Mouse (Mus musculus) midbrain, embryonic 16.5 days (tissue): ENCODE results near the gene Lrrc27. TPM values are rescaled to one million over a fixed set of nuclear protein-coding genes. Genes with fewer than 3 reads are reported as not detected.

ENCODE experiments used
- ATAC-seq: fragments of 200-750 bp; cut with Nextera tagmentation; 2 replicates; pipeline ENCODE4 v1.8.0; 2017; ENCODE audit warnings: moderate TSS enrichment
- H3K27ac ChIP-seq: fragments of 300-500 bp; sonication (generic); 2 replicates; pipeline ENCODE4 v1.5.1; 2014; ENCODE audit warnings: mild to moderate bottlenecking, low read length, mixed read lengths
- H3K27me3 ChIP-seq: fragments of 300-500 bp; sonication (generic); 2 replicates; pipeline ENCODE4 v1.6.1; 2014; ENCODE audit warnings: low read depth, low read length, mixed read lengths; ENCODE audit not compliant: control insufficient read depth, insufficient read depth
- H3K36me3 ChIP-seq: fragments of 300-500 bp; sonication (generic); 2 replicates; pipeline ENCODE4 v1.6.1; 2014; ENCODE audit warnings: mild to moderate bottlenecking, low read length, moderate library complexity, mixed read lengths; ENCODE audit not compliant: control insufficient read depth, insufficient read depth
- H3K4me1 ChIP-seq: fragments of 300-500 bp; sonication (generic); 2 replicates; pipeline ENCODE4 v1.6.1; 2014; ENCODE audit warnings: mild to moderate bottlenecking, low read length, mixed read lengths; ENCODE audit not compliant: control insufficient read depth, insufficient read depth
- H3K4me2 ChIP-seq: fragments of 300-500 bp; sonication (generic); 2 replicates; pipeline ENCODE4 v1.6.1; 2014; ENCODE audit warnings: mild to moderate bottlenecking, low read length, mixed read lengths
- H3K4me3 ChIP-seq: fragments of 300-500 bp; sonication (generic); 2 replicates; pipeline ENCODE4 v1.5.1; 2014; ENCODE audit warnings: low read depth, mild to moderate bottlenecking, low read length, moderate library complexity, mixed read lengths
- H3K9ac ChIP-seq: fragments of 300-500 bp; sonication (generic); 2 replicates; pipeline ENCODE4 v1.6.1; 2014; ENCODE audit warnings: low read depth, low read length, mixed read lengths
- H3K9me3 ChIP-seq: fragments of 300-500 bp; sonication (generic); replicated peaks from 2 replicates; pipeline ENCODE4 v1.6.1; 2014; ENCODE audit warnings: mild to moderate bottlenecking, low read length, mixed read lengths; ENCODE audit not compliant: control insufficient read depth, poor library complexity, severe bottlenecking
- WGBS: fragments of 180-500 bp; shearing (Covaris S2); extraction: QIAGEN DNeasy Blood & Tissue Kit; methylation state at CpG from one replicate; pipeline ENCODE4 v1.1.7; 2014; 5-methylcytosine and 5-hydroxymethylcytosine counted together
- polyA plus RNA-seq: library from polyadenylated mRNA; unstranded; fragments of >200 nt; fragmentation: Nextera tagmentation; extraction: Ambion mirVana; gene quantifications from 2 replicates; pipeline ENCODE4 v1.2.1, GENCODE M21; 2015

The Lrrc27 gene
- polyA plus RNA-seq, 1 experiment from 2014 or later: 7.0 TPM

DNA sequence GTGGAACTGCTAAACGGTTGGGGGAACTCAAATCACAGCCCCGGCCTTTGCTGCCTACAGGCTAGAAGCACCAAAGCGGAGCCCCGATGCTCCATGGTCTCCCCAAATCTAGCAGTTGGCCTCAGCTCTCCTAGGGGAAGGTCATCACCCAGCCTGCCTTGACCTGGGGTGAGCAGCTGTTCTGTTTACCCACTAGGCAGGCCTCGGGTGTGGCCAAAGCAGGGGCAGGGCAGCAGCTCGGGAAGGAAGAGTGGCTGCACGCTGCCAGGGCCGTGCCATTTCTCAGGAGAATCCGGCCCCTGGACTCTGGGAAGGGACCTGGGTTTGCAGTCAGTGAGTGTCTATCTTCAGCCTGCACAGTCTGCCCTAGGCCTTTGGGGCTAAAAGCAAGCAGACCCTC lies 40.2 kb downstream of the Lrrc27 start:
- H3K4me1 ChIP-seq: peaks cover 8% of the 10 kb centered on the region
- H3K27ac ChIP-seq: no peak overlapping the region
- 0 out of 2 replicates have a peak, but pooled peaks cover 2% of the 10 kb centered on the region for H3K36me3 ChIP-seq
- 74% methylated on average over 9 of the region's 9 CpGs for WGBS
- H3K4me2 ChIP-seq: no peak overlapping the region
- no peak overlapping the region for H3K4me3 ChIP-seq
- H3K9ac ChIP-seq: no peak overlapping the region
- no peaks in the 10 kb centered on the region for H3K9me3 ChIP-seq
- ATAC-seq: no peak
- H3K27me3 ChIP-seq: no peaks in the 10 kb centered on the region

DNA sequence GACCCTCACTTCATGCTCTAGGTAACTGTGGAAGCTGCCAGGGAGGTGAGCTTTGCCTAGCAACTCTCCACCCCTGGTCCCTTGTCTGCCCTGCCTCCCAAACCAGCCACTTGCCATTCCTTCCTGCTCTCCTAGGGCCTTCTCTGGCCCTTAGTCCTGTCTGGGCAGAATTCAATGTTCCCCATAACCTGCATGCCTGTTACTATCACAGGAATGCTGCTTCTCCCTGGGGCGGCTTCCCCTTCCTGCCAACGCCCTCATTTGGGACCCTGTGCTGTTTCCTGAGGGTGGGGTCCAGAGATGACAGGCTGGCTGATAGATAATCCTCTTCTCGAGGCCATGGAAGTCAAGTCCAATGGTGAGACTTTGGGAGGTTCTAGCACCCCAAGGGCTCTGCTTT lies 40.7 kb downstream of the Lrrc27 start:
- Histone ChIP-seq H3K4me2 (no peak overlapping the region), H3K9ac (no peak overlapping the region), H3K4me3 (no peak overlapping the region), H3K27me3 (no peaks in the 10 kb centered on the region), H3K27ac (no peak overlapping the region), H3K4me1 (peaks cover 8% of the 10 kb centered on the region), H3K36me3 (0 out of 2 replicates have a peak, but pooled peaks cover 2% of the 10 kb centered on the region), H3K9me3 (no peaks in the 10 kb centered on the region)
- WGBS: 84% methylated on average over 3 of the region's 3 CpGs
- ATAC-seq: no peak

- Histone ChIP-seq H3K9me3 (no peaks in the 10 kb centered on the region), H3K4me1 (0 out of 2 replicates have a peak, but pooled peaks cover 2% of the 10 kb centered on the region), H3K27ac (no peak overlapping the region), H3K27me3 (no peaks in the 10 kb centered on the region), H3K9ac (no peak overlapping the region), H3K36me3 (0 out of 2 replicates have a peak, but pooled peaks cover 2% of the 10 kb centered on the region), H3K4me2 (no peak overlapping the region), H3K4me3 (no peak overlapping the region)
- ATAC-seq: no peak
- 84% methylated on average over 5 of the region's 5 CpGs for whole genome bisulfite sequencing
Observed at GRCm38 (mm10) chr7:139254626-139255025, 41.8 kb downstream of the Lrrc27 start.

DNA sequence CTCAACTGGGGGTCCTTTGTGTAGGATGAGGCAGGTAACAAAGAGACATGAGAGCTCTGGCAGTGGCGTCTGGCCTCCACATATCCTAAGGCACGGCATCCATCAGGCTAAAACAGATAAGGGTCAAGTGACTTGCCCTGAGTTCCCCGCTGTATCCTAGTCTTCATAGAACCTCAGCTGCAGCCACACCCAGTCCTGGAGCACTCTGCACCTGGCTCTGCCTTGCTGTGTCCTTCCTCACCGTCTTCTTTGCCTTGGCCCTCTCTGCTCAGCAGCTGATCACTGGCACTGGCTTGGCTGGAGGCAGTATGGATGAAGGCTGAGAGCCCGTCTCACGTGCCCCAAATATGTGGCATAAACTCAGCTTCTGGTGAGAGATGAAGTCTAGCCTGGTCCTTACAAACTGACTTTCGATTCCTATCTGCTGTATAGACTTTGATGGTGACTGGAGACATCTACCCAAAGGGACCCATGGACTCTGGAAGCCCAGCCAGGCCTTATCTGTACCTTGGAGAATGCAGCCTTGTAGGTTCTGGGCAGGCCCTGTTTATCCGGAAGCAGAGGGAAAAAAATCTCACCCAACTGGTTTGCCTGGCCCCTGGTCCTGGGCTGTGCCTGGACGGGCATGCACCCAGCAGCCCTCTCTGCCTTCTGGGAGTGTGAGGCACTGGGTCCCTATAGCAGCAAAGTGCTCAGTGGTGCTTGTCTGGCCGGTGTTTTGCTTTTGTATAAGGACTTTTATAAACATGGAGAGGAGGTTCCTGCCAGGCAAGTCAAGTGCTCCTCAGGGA lies 45.2 kb downstream of the Lrrc27 start:
- Histone ChIP-seq H3K4me1 (no peaks in the 10 kb centered on the region), H3K9ac (no peak overlapping the region), H3K9me3 (no peaks in the 10 kb centered on the region; the same call in 1 of the 2 replicates), H3K27me3 (no peaks in the 10 kb centered on the region), H3K4me3 (no peak overlapping the region), H3K27ac (no peak overlapping the region), H3K36me3 (0 out of 2 replicates have a peak, but pooled peaks cover 2% of the 10 kb centered on the region), H3K4me2 (no peak overlapping the region)
- ATAC-seq: no peak
- WGBS: 71% methylated on average over 10 of the region's 10 CpGs

DNA sequence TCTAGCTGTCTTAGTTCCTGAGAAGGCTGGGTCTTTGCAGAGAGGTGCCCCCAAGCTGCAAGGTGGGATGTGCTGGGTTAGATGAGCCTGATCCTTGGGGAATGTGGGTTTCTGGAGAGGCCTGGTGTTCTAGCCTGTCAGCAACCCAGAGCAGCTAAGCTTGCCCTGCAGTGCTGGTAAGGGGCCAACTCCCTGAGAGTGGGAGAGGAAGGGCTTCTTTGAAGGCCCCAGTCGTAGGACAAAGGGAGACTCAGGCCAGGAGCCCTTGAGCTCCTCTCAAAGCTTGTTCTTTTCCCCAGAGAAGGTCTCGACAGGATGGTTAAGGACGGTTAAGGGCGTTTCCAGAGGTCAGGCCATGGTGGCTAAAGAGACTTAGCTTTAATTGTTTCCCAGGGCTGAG lies 51.5 kb downstream of the Lrrc27 start:
- no peaks in the 10 kb centered on the region; the same call in 1 of the 2 replicates for H3K9me3 ChIP-seq
- WGBS: 37% methylated on average over 4 of the region's 4 CpGs
- H3K27me3 ChIP-seq: no peaks in the 10 kb centered on the region
- no peak overlapping the region for H3K4me2 ChIP-seq
- ATAC-seq: no peak
- no peak overlapping the region for H3K9ac ChIP-seq
- H3K4me1 ChIP-seq: no peaks in the 10 kb centered on the region
- H3K27ac ChIP-seq: no peak overlapping the region
- H3K36me3 ChIP-seq: no peaks in the 10 kb centered on the region
- no peak overlapping the region for H3K4me3 ChIP-seq

DNA sequence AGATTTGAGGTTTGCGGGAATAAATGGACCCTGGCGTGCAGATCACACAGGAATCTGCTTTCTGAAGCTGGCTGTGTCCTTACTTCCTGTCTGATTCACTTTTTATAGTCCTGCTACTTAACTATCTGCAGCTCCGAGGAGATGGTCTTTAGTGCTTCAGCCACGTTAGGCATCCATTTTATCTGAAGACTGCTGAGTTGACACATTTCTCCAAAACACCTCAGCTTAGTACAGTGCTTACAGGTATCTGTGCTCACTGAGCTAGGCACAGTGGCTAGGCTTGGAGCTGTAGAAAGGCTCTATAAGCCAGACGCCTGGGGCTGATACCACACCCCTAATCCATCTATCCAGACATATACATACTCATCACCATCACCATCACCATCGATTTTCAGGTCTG lies 52.8 kb downstream of the Lrrc27 start:
- no peak overlapping the region for H3K4me2 ChIP-seq
- WGBS: 83% methylated on average over 6 of the region's 6 CpGs
- H3K9me3 ChIP-seq: no peaks in the 10 kb centered on the region; the same call in 1 of the 2 replicates

DNA sequence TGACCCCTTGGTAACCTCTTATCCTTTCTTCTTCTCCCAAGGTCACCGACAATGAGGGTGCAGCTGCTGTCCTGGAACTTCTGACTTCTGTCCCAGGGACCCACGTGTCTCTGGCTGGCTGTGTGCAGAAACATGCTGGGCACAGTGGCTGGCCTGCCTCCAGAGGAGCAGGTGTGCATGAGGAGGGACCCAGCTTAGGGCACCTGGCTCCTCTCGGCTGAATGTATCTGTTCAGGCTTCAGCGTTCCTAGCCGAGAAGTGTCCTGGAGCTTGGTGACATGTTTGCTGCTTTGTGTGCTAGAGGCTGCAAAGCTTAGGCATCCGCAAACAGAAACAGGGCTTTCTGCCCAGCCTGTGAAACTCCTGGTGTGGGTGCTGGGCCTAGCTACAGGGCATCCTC lies 53.6 kb downstream of the Lrrc27 start:
- no peak overlapping the region for H3K4me2 ChIP-seq
- H3K4me1 ChIP-seq: no peaks in the 10 kb centered on the region
- H3K9me3 ChIP-seq: no peaks in the 10 kb centered on the region
- H3K9ac ChIP-seq: no peak overlapping the region
- H3K27me3 ChIP-seq: no peaks in the 10 kb centered on the region
- ATAC-seq: no peak
- H3K27ac ChIP-seq: no peak overlapping the region
- no peaks in the 10 kb centered on the region for H3K36me3 ChIP-seq
- no peak overlapping the region for H3K4me3 ChIP-seq
- WGBS: 70% methylated on average over 6 of the region's 6 CpGs

More for the DNA sequence above, 52.8 kb downstream of the Lrrc27 start:
- ATAC-seq: no peak
- Histone ChIP-seq H3K4me3 (no peak overlapping the region), H3K4me1 (no peaks in the 10 kb centered on the region), H3K27me3 (no peaks in the 10 kb centered on the region), H3K9ac (no peak overlapping the region), H3K27ac (no peak overlapping the region), H3K36me3 (no peaks in the 10 kb centered on the region)

GRCm38 (mm10) chr7:139266886-139267870 lies 54.4 kb downstream of the Lrrc27 start:
- no peak for ATAC-seq
- no peak overlapping the region for H3K27ac ChIP-seq
- H3K4me2 ChIP-seq: no peak overlapping the region
- H3K9ac ChIP-seq: no peak overlapping the region
- no peaks in the 10 kb centered on the region for H3K36me3 ChIP-seq
- H3K4me1 ChIP-seq: no peaks in the 10 kb centered on the region
- no peaks in the 10 kb centered on the region for H3K9me3 ChIP-seq
- WGBS: 75% methylated on average over 8 of the region's 8 CpGs
- H3K27me3 ChIP-seq: no peaks in the 10 kb centered on the region
- H3K4me3 ChIP-seq: no peak overlapping the region
